Mouse (Mus musculus): Measurements from ENCODE around the gene Acss1. TPM values are rescaled to one million over a fixed set of nuclear protein-coding genes. Genes with fewer than 3 reads are reported as not detected.

Gene Acss1
- polyA plus RNA-seq, 1 experiment from 2014 or later: 46.6 TPM

DNA sequence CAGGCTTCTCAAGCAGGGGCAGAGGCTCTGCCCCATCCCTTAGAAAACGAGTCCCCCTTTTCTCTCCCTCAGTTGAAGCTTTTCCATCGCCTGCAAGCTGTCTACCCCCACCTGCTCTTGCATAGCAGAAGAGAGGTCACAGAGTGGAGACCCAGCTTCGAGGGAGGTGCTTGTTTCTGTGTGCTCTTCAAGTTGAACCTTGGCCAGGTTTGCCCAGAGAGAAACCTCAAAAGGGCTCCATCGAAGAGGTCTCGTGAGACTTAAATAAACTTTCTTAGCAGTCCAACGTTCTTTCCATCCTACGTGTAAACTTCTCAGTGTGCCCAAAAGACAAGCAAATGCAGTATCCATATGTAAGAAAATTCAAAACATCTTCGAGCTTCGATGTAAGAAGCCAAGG is 16.9 kb downstream of the Acss1 start:
- no peak for ATAC-seq (replicated peaks; ENCODE audit: low FRiP score)
- DNase-seq (ENCODE audit: low spot score): peak; percentile 38
- Histone ChIP-seq H3K4me2 (ENCODE audit: low read depth, low read length, severe bottlenecking) (no peak overlapping the region), H3K27ac (ENCODE audit: low read depth, low read length) (no peak overlapping the region), H3K4me1 (replicated peaks; ENCODE audit: control insufficient read depth, insufficient read depth, low read length) (peaks cover 11% of the 10 kb centered on the region), H3K4me3 (ENCODE audit: low read depth, low read length) (no peak overlapping the region), H3K9me3 (ENCODE audit: control insufficient read depth, low read length) (no peaks in the 10 kb centered on the region), H3K9ac (ENCODE audit: low read length) (no peak overlapping the region), H3K36me3 (ENCODE audit: control insufficient read depth, insufficient read depth, low read length) (no peaks in the 10 kb centered on the region), H3K27me3 (ENCODE audit: control insufficient read depth, insufficient read depth, low read length) (no peaks in the 10 kb centered on the region)
- WGBS: 69% methylated on average over 9 of the region's 9 CpGs

DNA sequence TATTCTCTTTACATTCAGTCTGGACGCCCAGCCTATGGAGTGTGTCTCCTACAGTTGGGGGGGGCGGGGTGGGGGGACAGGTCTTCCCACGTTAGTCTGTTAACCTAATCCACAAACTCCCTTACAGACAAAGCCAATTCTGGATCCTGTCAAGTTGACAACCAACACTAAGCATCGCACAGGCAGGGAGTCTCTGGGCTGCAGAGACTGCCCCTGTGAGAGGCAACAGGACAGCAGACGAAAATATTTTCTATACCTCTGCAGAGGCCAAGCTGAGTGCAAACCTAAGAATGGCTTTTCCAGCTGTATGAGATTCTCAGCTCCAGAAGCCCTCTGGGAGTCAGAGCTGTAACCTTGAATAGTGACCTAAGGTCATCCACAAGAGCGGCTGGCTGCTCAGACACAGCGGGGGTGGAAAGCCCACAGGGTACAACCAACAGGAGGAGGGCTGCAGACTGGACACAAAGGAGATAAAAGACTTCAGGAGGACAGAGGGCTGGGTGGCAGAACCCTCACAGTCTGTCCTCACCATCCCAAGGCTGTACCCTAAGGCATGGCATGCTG is 17.7 kb downstream of the Acss1 start:
- H3K36me3 ChIP-seq (ENCODE audit: control insufficient read depth, insufficient read depth, low read length): no peaks in the 10 kb centered on the region
- no peaks in the 10 kb centered on the region for H3K27me3 ChIP-seq (ENCODE audit: control insufficient read depth, insufficient read depth, low read length)
- peaks cover 11% of the 10 kb centered on the region for H3K4me1 ChIP-seq (replicated peaks; ENCODE audit: control insufficient read depth, insufficient read depth, low read length)
- H3K9me3 ChIP-seq (ENCODE audit: control insufficient read depth, low read length): no peaks in the 10 kb centered on the region
- no peak overlapping the region for H3K27ac ChIP-seq (ENCODE audit: low read depth, low read length)
- DNase-seq (ENCODE audit: low spot score) (peak; percentile 51), ATAC-seq (replicated peaks; ENCODE audit: low FRiP score) (peak; percentile 42)
- no peak overlapping the region for H3K4me2 ChIP-seq (ENCODE audit: low read depth, low read length, severe bottlenecking)
- WGBS: 18% methylated on average over 7 of the region's 7 CpGs
- no peak overlapping the region for H3K4me3 ChIP-seq (ENCODE audit: low read depth, low read length)
- H3K9ac ChIP-seq (ENCODE audit: low read length): no peak overlapping the region

- Histone ChIP-seq H3K4me1 (replicated peaks; ENCODE audit: control insufficient read depth, insufficient read depth, low read length) (peaks cover 18% of the 10 kb centered on the region), H3K27me3 (ENCODE audit: control insufficient read depth, insufficient read depth, low read length) (no peaks in the 10 kb centered on the region), H3K4me3 (ENCODE audit: low read depth, low read length) (no peak overlapping the region), H3K9ac (ENCODE audit: low read length) (no peak overlapping the region), H3K36me3 (ENCODE audit: control insufficient read depth, insufficient read depth, low read length) (no peaks in the 10 kb centered on the region), H3K9me3 (ENCODE audit: control insufficient read depth, low read length) (no peaks in the 10 kb centered on the region), H3K4me2 (ENCODE audit: low read depth, low read length, severe bottlenecking) (no peak overlapping the region), H3K27ac (ENCODE audit: low read depth, low read length) (no peak overlapping the region)
- 66% methylated on average over 13 of the region's 13 CpGs for WGBS
- ATAC-seq (replicated peaks; ENCODE audit: low FRiP score): no peak
- DNase-seq (ENCODE audit: low spot score): peak; percentile 48
Observed at GRCm38 (mm10) chr2:150648300-150648895, 19.9 kb downstream of the Acss1 start.

GRCm38 (mm10) chr2:150647681-150648299 is 20.5 kb downstream of the Acss1 start:
- Histone ChIP-seq H3K4me2 (ENCODE audit: low read depth, low read length, severe bottlenecking) (no peak overlapping the region), H3K9ac (ENCODE audit: low read length) (no peak overlapping the region), H3K36me3 (ENCODE audit: control insufficient read depth, insufficient read depth, low read length) (no peaks in the 10 kb centered on the region), H3K4me1 (replicated peaks; ENCODE audit: control insufficient read depth, insufficient read depth, low read length) (peaks cover 22% of the 10 kb centered on the region), H3K27ac (ENCODE audit: low read depth, low read length) (no peak overlapping the region), H3K27me3 (ENCODE audit: control insufficient read depth, insufficient read depth, low read length) (no peaks in the 10 kb centered on the region), H3K9me3 (ENCODE audit: control insufficient read depth, low read length) (no peaks in the 10 kb centered on the region), H3K4me3 (ENCODE audit: low read depth, low read length) (no peak overlapping the region)
- peak; percentile 31 for DNase-seq (ENCODE audit: low spot score)
- WGBS: 69% methylated on average over 14 of the region's 14 CpGs
- no peak for ATAC-seq (replicated peaks; ENCODE audit: low FRiP score)

- H3K9me3 ChIP-seq (ENCODE audit: control insufficient read depth, low read length): no peaks in the 10 kb centered on the region
- H3K27ac ChIP-seq (ENCODE audit: low read depth, low read length): no peak overlapping the region
- 90% methylated on average over 8 of the region's 8 CpGs for WGBS
- no peak overlapping the region for H3K9ac ChIP-seq (ENCODE audit: low read length)
- H3K4me2 ChIP-seq (ENCODE audit: low read depth, low read length, severe bottlenecking): no peak overlapping the region
- DNase-seq (ENCODE audit: low spot score) (peak; percentile 36), ATAC-seq (replicated peaks; ENCODE audit: low FRiP score) (no peak)
- no peaks in the 10 kb centered on the region for H3K27me3 ChIP-seq (ENCODE audit: control insufficient read depth, insufficient read depth, low read length)
- H3K4me1 ChIP-seq (replicated peaks; ENCODE audit: control insufficient read depth, insufficient read depth, low read length): peaks cover 23% of the 10 kb centered on the region
- H3K4me3 ChIP-seq (ENCODE audit: low read depth, low read length): no peak overlapping the region
- H3K36me3 ChIP-seq (ENCODE audit: control insufficient read depth, insufficient read depth, low read length): no peaks in the 10 kb centered on the region
Observed at GRCm38 (mm10) chr2:150646411-150647121, 21.7 kb downstream of the Acss1 start.

GRCm38 (mm10) chr2:150645225-150645624 is 23.1 kb downstream of the Acss1 start:
- Histone ChIP-seq H3K4me3 (ENCODE audit: low read depth, low read length) (no peak overlapping the region), H3K4me2 (ENCODE audit: low read depth, low read length, severe bottlenecking) (no peak overlapping the region), H3K9me3 (ENCODE audit: control insufficient read depth, low read length) (no peaks in the 10 kb centered on the region), H3K4me1 (replicated peaks; ENCODE audit: control insufficient read depth, insufficient read depth, low read length) (peaks cover 19% of the 10 kb centered on the region), H3K27me3 (ENCODE audit: control insufficient read depth, insufficient read depth, low read length) (no peaks in the 10 kb centered on the region), H3K9ac (ENCODE audit: low read length) (no peak overlapping the region), H3K27ac (ENCODE audit: low read depth, low read length) (peak overlapping the region; percentile 96), H3K36me3 (ENCODE audit: control insufficient read depth, insufficient read depth, low read length) (no peaks in the 10 kb centered on the region)
- ATAC-seq (replicated peaks; ENCODE audit: low FRiP score) (no peak), DNase-seq (ENCODE audit: low spot score) (no peak)
- 92% methylated on average over 4 of the region's 4 CpGs for WGBS

DNA sequence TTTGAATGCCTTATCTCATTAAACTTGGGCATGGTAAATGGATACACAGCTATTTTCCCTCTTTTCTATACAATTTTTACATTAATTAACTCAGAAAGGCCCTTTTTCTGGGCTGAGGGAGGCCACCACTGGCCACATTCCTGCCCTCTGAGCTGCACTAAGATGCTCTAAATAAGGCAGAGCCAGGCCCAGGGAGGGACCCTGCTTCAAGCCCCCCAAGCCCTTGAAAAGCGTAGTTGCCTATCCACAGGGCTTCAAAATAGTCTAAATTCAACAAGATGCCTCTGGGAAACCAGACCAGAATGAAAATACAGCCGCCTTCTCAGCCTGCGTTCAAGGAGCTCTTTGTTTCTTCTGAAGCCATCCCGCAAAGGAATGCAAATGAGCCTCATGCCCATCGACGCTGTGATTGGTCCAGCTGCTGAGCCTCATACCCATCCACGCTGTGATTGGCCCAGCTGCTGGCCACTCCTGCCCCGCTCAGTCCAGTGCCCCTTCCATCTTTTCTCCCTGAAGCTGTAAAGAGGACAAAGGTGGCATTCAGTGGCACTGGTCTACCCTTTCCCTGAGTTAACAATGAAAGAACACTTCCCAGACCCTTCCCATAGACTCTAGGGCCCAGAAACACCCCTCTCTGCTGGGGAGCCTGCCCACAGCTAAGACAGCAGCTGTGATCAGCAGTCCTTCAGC is 24.4 kb downstream of the Acss1 start:
- peak; percentile 88 for DNase-seq (ENCODE audit: low spot score)
- Histone ChIP-seq H3K4me2 (ENCODE audit: low read depth, low read length, severe bottlenecking) (peak overlapping the region; percentile 2; the same call in 1 of the 2 replicates), H3K4me1 (replicated peaks; ENCODE audit: control insufficient read depth, insufficient read depth, low read length) (peaks cover 15% of the 10 kb centered on the region; the same call in 1 of the 2 replicates), H3K27ac (ENCODE audit: low read depth, low read length) (peak overlapping the region; percentile 96), H3K9me3 (ENCODE audit: control insufficient read depth, low read length) (no peaks in the 10 kb centered on the region), H3K4me3 (ENCODE audit: low read depth, low read length) (no peak overlapping the region), H3K9ac (ENCODE audit: low read length) (no peak overlapping the region), H3K36me3 (ENCODE audit: control insufficient read depth, insufficient read depth, low read length) (no peaks in the 10 kb centered on the region), H3K27me3 (ENCODE audit: control insufficient read depth, insufficient read depth, low read length) (no peaks in the 10 kb centered on the region)
- WGBS: 40% methylated on average over 8 of the region's 8 CpGs
- peak; percentile 99 for ATAC-seq (replicated peaks; ENCODE audit: low FRiP score)

DNA sequence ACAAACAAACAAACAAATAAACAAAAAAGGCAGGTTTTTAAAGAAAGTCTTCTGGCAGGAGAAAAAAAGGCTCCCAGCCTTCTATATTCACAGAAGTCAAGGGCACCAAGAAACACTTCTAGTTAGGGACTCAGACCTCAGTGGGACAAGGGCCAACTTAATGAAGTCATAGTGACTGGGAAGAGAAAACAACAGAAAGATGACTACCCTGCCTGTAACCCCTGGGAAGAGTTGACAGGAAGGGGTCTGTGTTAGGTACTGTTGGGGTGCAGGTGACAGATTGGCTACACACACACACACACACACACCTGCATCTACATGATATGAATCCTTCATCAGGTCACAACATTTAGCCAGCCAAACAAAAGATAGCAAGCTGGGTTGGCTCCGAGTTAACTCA is 25.1 kb downstream of the Acss1 start:
- H3K27ac ChIP-seq (ENCODE audit: low read depth, low read length): peak overlapping the region; percentile 94
- 61% methylated on average over 1 of the region's 1 CpGs for WGBS
- no peak overlapping the region for H3K4me3 ChIP-seq (ENCODE audit: low read depth, low read length)
- no peak for DNase-seq (ENCODE audit: low spot score)
- no peak overlapping the region for H3K9ac ChIP-seq (ENCODE audit: low read length)
- peaks cover 21% of the 10 kb centered on the region for H3K4me1 ChIP-seq (replicated peaks; ENCODE audit: control insufficient read depth, insufficient read depth, low read length)
- H3K36me3 ChIP-seq (ENCODE audit: control insufficient read depth, insufficient read depth, low read length): no peaks in the 10 kb centered on the region
- ATAC-seq (replicated peaks; ENCODE audit: low FRiP score): 0 out of 2 replicates have a peak, but pooled peaks have one; percentile 2
- no peak overlapping the region for H3K4me2 ChIP-seq (ENCODE audit: low read depth, low read length, severe bottlenecking)
- H3K27me3 ChIP-seq (ENCODE audit: control insufficient read depth, insufficient read depth, low read length): no peaks in the 10 kb centered on the region
- H3K9me3 ChIP-seq (ENCODE audit: control insufficient read depth, low read length): no peaks in the 10 kb centered on the region
